Mouse (Mus musculus): ENCODE measurements at regions not wholly inside any gene's neighbourhood (a gene's known extent, or its start where the extent isn't known, plus 50 kb on each side); places are given as distances from the start of the nearest gene placed in this dataset.

DNA sequence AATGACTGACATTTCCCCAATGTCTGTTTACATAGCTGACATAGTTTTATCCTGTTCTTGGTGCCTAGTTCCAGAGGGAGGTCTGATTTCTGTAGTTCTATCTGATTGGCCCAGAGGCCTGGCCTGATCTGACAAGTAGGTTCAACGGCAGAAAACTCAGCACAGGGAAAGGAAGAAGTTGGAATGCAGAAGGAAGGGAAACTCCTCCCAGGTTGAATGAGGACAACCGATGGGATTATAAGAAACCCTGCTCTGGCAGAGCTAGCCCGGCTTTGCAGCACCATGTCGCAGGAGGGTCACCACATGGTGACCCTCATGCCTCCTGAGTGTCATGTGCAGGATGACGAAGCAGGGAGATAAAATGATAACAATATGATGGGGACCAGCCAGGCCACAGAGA, 89.8 kb upstream of the Gsc start:
- no peak for DNase-seq

DNA sequence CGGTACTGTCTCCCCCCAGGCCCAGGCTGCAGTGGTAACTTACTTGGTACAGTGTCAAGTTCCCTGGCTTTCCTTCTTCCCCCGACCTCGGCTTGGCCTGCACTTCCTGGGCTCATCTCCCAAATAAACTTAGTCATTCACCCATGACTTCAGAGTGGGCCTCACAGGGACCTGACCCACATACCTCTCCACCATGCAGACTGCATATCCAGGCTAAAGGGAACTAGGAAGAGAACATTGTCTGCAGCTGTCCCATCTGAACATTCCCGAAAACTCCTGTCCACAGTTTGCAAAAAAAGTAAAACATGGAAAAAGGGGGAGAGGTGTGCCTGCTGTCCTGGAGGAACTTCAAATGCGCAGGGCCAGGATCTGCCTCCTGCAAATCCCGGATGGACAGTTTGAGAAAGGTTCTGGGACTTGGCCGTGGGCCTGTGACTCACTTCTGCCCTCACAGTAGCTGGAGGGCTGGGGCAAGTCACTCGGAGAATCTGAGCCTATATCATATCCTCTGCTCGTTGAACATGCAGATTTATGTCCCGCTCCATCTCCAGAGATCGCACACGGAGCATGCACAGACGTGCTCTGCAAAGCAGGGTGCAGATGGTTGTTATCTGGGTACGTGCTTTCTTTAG, 87.9 kb upstream of the Gsc start:
- DNase-seq: peak; percentile 30

DNA sequence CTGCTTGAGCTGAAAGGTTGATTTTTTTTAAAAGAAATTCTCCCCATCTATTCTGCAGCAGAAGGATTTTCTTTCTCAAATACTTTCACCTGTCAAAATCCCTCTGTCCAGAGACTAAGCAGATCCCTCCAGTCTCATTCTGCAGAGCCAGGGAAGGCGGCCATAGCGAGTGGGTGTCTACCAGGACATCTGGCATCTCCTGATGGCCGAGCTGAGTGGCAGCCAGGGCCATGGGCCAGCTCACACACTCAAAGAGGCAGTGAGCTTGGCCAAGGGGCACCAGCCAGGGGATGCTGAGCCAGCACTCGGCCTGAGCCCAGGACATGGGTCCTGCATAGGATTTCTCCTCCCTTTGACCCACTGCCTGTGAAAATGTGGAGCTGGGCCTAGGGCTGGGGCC, 84.6 kb upstream of the Gsc start:
- peak; percentile 53 for DNase-seq

DNA sequence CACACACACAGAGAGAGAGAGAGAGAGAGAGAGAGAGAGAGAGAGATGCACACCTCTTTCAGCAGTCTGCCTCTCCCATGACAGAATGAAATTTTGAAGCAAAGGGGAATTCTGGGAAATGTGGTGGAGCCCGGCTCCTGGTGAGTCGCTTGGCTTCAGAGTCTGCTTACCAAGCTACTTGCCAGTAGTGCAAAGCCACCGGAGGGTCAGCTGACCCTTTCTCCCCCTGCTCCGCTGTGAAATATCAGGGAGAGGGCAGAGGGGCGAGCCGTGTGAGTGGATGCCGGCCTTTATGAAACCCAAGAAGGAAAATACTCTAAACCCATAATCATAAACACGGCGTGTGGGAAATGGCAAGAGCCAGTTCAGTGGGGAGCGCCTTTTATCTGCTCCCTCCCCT, 84.2 kb upstream of the Gsc start:
- DNase-seq: no peak

DNA sequence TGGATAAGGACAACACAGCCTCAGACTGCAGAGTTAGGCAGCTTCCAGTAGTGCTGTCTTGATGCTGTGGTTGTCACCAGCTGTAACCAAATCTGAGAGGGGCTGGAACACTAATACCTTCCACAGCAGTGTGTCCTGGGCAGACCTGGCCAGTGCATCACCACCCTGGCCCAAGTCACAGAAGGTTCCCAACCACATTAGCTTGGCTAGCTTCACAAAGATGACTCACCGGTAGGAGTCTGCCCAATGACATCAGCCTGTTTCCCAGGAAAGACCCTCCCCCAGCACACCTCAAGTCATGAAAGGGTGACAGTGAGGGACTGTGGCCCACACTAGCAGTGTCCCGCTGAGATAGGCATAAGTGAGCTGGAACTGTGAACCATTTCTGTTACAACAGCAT, 75.5 kb upstream of the Gsc start:
- DNase-seq: no peak

DNA sequence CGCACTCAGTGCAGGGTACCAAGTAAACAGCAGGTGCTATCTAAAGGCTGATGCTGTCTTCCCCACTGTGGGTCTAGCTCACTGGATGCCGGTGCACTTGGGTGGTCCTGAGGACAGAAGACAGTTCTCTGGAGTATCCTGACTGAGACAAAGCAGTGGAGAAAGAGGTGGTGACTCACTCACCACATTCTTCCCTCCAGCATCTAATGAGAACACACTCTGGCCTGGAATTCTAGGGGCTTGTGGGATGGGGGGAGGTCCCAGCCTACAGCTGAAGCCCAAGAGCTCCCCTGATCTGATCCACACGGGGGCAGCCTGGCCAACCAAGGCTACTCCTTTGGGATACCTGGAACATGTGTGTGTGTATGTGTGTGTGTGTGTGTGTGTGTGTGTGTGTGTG, 74.4 kb upstream of the Gsc start:
- no peak for DNase-seq

DNA sequence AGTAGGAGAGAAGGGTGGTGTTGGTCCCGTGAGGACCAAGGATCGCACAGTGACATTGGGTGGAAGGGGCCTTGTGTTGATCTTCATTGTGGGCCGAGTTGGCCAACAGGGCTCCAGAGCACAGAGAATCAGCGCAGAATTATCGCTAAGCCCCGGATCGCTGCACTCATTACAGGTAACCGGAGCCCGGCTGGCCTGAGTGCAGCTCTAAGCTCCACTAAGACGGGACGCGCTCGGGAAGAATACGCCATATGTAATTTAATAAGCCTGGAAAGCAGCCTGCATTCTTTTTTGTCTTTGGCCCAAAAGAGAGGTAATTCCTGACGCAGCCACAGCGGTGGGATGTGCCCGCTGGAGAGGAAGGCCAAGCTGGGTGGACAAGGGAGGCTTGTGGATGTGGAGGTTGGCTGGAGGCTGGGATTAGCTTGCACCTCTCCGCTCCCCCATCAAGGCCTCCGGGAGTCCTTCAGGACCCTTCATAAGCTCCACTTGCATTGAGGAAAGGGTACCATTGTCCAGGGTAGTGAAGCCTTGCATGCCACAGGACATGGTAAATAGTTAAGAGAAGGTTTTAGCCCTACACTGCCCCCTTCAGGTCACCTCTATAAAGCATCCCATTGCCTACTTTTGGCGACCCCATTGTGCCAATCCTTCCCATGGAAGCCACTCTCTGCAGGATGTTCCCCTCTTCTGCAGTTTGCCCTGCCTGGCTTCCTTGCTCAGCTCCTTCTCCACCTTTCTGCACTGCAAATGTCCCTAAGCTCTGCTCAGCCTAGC, 73.1 kb upstream of the Gsc start:
- no peak for DNase-seq

DNA sequence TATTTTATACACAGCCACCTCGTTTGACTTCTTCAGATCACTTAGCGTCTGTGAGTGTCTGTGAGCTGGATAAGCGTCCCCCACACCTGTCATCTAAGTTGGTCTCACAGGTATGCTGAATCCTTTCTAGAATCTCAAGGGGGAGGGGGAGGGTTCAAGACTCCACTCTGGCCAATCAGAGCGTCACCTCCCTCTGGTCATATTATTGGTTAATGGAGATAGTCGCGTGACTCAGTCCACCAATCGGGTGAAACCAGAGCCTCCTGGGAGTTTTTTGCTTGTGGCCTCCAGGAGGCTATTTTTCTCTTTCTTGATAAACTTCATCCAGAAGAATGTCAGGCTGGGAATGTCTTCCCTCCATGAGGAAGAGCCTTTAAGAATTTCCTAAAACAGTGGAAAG, 66.8 kb upstream of the Gsc start:
- DNase-seq: no peak

DNA sequence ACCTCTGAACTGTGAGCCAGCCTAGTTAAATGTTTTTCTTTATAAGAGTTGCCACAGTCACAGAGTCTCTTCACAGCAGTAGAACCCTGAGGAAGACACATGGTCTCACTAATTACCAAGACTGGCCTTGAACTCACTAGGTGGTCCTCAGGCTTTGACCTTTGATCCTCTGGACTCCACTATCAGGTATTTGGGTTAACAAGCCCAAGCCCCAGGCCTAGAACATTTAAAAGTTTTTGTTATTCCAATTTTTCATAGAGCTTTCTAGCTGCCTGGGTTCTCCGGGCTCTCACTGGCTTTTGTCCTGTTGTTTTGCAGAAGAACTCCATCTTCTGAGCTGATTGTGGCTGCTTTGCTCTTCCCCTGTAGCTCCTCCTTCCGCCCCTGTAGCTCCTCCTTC, 65.3 kb upstream of the Gsc start:
- DNase-seq: no peak

DNA sequence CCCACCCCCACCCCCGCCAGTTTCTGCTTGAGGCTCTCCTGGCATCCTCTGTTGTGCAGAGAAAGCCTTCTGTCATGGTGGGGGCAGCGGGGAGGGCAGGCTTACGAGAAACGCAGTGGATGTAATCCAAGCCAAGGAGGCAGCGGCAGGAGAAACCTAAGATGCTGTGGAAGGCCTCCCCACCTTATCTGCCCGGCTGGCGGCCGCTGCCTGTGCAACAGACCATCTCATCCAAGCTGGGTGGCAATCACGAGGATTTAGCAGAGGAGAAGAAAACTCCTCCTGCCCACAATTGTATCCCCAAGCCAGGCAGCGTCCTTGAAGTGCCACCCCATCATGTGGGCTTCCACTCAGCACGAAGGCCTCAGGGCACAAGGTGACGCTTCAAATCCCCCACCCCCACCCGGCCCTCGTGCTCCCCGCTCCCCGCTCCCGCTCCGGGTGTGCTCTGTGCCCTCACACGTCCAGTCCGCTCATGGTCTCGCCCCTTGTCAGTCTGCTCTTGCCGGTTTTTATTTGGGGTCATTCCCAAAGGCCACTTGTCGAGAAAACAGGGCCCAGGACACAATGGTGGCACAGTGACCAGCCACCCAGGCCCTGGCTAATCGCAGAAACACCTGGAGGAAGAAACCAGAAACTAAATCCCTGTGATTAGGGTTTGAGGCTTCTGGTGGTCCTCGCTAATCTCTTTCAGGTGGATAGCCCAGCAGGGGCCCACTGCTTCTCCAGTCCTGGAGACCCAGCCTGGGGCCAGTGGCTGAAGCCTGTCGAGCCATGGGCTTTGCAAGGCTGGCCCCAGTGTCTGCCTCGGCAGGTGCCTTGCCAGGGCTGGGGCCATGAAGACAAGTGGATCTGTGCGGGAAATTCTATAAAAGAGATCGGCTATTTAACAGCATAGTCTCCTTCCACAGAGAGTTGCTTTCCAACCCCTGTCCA, 58.6 kb upstream of the Gsc start:
- DNase-seq: no peak

DNA sequence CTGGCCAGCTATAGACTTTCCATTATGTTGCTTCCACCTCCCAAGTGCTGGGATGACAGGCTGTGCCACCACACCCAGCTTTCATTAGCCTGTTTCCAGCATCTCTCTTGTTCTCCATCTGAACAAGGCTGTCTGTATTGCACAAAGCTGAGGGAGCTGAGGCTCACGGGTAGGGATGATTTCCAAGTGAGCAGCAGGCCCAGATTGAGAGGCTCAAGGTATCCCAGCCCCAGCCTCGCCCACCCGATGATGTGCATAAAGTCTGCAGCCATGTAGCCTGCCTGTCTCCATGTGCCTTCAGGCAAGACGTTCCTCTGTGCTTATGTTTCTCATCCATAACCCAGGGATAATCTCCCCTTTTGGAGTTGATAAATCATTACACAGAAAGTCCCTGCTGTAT, 57.5 kb upstream of the Gsc start:
- no peak for DNase-seq
